Mouse (Mus musculus): ENCODE results near the gene Gm11060. TPM values are rescaled to one million over a fixed set of nuclear protein-coding genes. Genes with fewer than 3 reads are reported as not detected.
A peak's percentile ranks its signal among the peaks of the same experiment; 100 is the strongest.

Gene Gm11060
- polyA plus RNA-seq, 1 experiment from 2014 or later, result not detected

- H3K27ac ChIP-seq, result no peak overlapping the region
- no peak for DNase-seq (ENCODE audit: low spot score)
- no peaks in the 10 kb centered on the region for H3K4me1 ChIP-seq (replicated peaks)
- no peaks in the 10 kb centered on the region for H3K9me3 ChIP-seq
- WGBS, result 79% methylated on average over 3 of the region's 3 CpGs
- no peak overlapping the region for H3K4me3 ChIP-seq
- H3K36me3 ChIP-seq, result no peaks in the 10 kb centered on the region
- no peaks in the 10 kb centered on the region for H3K27me3 ChIP-seq (ENCODE audit: insufficient read depth, poor library complexity, severe bottlenecking)
Measured at GRCm38 (mm10) chr2:105088005-105088404, 3.8 kb upstream of the Gm11060 start.

GRCm38 (mm10) chr2:105089083-105089482, 2.7 kb upstream of the Gm11060 start:
- no peak for DNase-seq (ENCODE audit: low spot score)
- Histone ChIP-seq H3K36me3 (no peaks in the 10 kb centered on the region), H3K27ac (no peak overlapping the region), H3K4me1 (replicated peaks) (no peaks in the 10 kb centered on the region), H3K27me3 (ENCODE audit: insufficient read depth, poor library complexity, severe bottlenecking) (no peaks in the 10 kb centered on the region), H3K9me3 (no peaks in the 10 kb centered on the region), H3K4me3 (no peak overlapping the region)
- 82% methylated on average over 4 of the region's 4 CpGs for WGBS

GRCm38 (mm10) chr2:105089581-105090508, 2.0 kb upstream of the Gm11060 start:
- Histone ChIP-seq H3K4me1 (replicated peaks) (no peaks in the 10 kb centered on the region), H3K27me3 (ENCODE audit: insufficient read depth, poor library complexity, severe bottlenecking) (no peaks in the 10 kb centered on the region), H3K36me3 (no peaks in the 10 kb centered on the region), H3K27ac (no peak overlapping the region), H3K9me3 (no peaks in the 10 kb centered on the region), H3K4me3 (no peak overlapping the region)
- WGBS, result 78% methylated on average over 7 of the region's 7 CpGs
- no peak for DNase-seq (ENCODE audit: low spot score)

- DNase-seq (ENCODE audit: low spot score), result no peak
- Histone ChIP-seq H3K36me3 (no peaks in the 10 kb centered on the region), H3K9me3 (no peaks in the 10 kb centered on the region), H3K27ac (no peak overlapping the region), H3K4me3 (no peak overlapping the region), H3K27me3 (ENCODE audit: insufficient read depth, poor library complexity, severe bottlenecking) (no peaks in the 10 kb centered on the region), H3K4me1 (replicated peaks) (no peaks in the 10 kb centered on the region)
- WGBS, result 86% methylated on average over 5 of the region's 5 CpGs
Measured at GRCm38 (mm10) chr2:105090991-105091390, 827 bp upstream of the Gm11060 start.

- Histone ChIP-seq H3K27ac (no peak overlapping the region), H3K36me3 (no peaks in the 10 kb centered on the region), H3K4me3 (no peak overlapping the region), H3K4me1 (replicated peaks) (no peaks in the 10 kb centered on the region), H3K27me3 (ENCODE audit: insufficient read depth, poor library complexity, severe bottlenecking) (no peaks in the 10 kb centered on the region), H3K9me3 (no peaks in the 10 kb centered on the region)
- 88% methylated on average over 22 of the region's 22 CpGs for WGBS
- no peak for DNase-seq (ENCODE audit: low spot score)
Measured at GRCm38 (mm10) chr2:105097294-105097953, 5.6 kb downstream of the Gm11060 start.

- Histone ChIP-seq H3K4me1 (replicated peaks) (no peaks in the 10 kb centered on the region), H3K27me3 (ENCODE audit: insufficient read depth, poor library complexity, severe bottlenecking) (no peaks in the 10 kb centered on the region), H3K9me3 (no peaks in the 10 kb centered on the region), H3K4me3 (no peak overlapping the region), H3K27ac (no peak overlapping the region), H3K36me3 (no peaks in the 10 kb centered on the region)
- 90% methylated on average over 7 of the region's 7 CpGs for WGBS
- DNase-seq (ENCODE audit: low spot score), result no peak
Measured at GRCm38 (mm10) chr2:105099410-105099809, 7.6 kb downstream of the Gm11060 start.

- H3K27me3 ChIP-seq (ENCODE audit: insufficient read depth, poor library complexity, severe bottlenecking), result no peaks in the 10 kb centered on the region
- no peak overlapping the region for H3K4me3 ChIP-seq
- no peaks in the 10 kb centered on the region for H3K36me3 ChIP-seq
- no peaks in the 10 kb centered on the region for H3K4me1 ChIP-seq (replicated peaks)
- no peak overlapping the region for H3K27ac ChIP-seq
- DNase-seq (ENCODE audit: low spot score), result no peak
- 82% methylated on average over 7 of the region's 7 CpGs for WGBS
- no peaks in the 10 kb centered on the region for H3K9me3 ChIP-seq
Measured at GRCm38 (mm10) chr2:105100541-105100940, 8.7 kb downstream of the Gm11060 start.

- Histone ChIP-seq H3K9me3 (no peaks in the 10 kb centered on the region), H3K36me3 (no peaks in the 10 kb centered on the region), H3K27me3 (ENCODE audit: insufficient read depth, poor library complexity, severe bottlenecking) (peaks cover 36% of the 10 kb centered on the region), H3K27ac (no peak overlapping the region), H3K4me1 (replicated peaks) (peaks cover 14% of the 10 kb centered on the region; the same call in 1 of the 2 replicates), H3K4me3 (no peak overlapping the region)
- DNase-seq (ENCODE audit: low spot score), result peak; percentile 67
- WGBS, result 13% methylated on average over 6 of the region's 6 CpGs
Measured at GRCm38 (mm10) chr2:105108703-105109158, 16.9 kb downstream of the Gm11060 start.

- H3K4me3 ChIP-seq, result no peak overlapping the region
- H3K27ac ChIP-seq, result no peak overlapping the region
- peaks cover 11% of the 10 kb centered on the region; the same call in 1 of the 2 replicates for H3K4me1 ChIP-seq (replicated peaks)
- H3K27me3 ChIP-seq (ENCODE audit: insufficient read depth, poor library complexity, severe bottlenecking), result peaks cover 86% of the 10 kb centered on the region
- DNase-seq (ENCODE audit: low spot score), result no peak
- 15% methylated on average over 9 of the region's 9 CpGs for WGBS
- H3K36me3 ChIP-seq, result no peaks in the 10 kb centered on the region
- no peaks in the 10 kb centered on the region for H3K9me3 ChIP-seq
Measured at GRCm38 (mm10) chr2:105114074-105114473, 22.3 kb downstream of the Gm11060 start.

- no peak overlapping the region for H3K27ac ChIP-seq
- 76% methylated on average over 8 of the region's 8 CpGs for WGBS
- no peaks in the 10 kb centered on the region for H3K36me3 ChIP-seq
- no peaks in the 10 kb centered on the region for H3K9me3 ChIP-seq
- peaks cover 97% of the 10 kb centered on the region for H3K27me3 ChIP-seq (ENCODE audit: insufficient read depth, poor library complexity, severe bottlenecking)
- H3K4me3 ChIP-seq, result no peak overlapping the region
- H3K4me1 ChIP-seq (replicated peaks), result peaks cover 8% of the 10 kb centered on the region
- DNase-seq (ENCODE audit: low spot score), result no peak
Measured at GRCm38 (mm10) chr2:105117669-105118068, 25.9 kb downstream of the Gm11060 start.

- peak; percentile 43 for DNase-seq (ENCODE audit: low spot score)
- Histone ChIP-seq H3K9me3 (no peaks in the 10 kb centered on the region), H3K4me3 (no peak overlapping the region), H3K4me1 (replicated peaks) (peaks cover 18% of the 10 kb centered on the region), H3K36me3 (no peaks in the 10 kb centered on the region), H3K27me3 (ENCODE audit: insufficient read depth, poor library complexity, severe bottlenecking) (peaks cover 100% of the 10 kb centered on the region), H3K27ac (no peak overlapping the region)
- WGBS, result 2% methylated on average over 8 of the region's 8 CpGs
Measured at GRCm38 (mm10) chr2:105122216-105122615, 30.4 kb downstream of the Gm11060 start.

GRCm38 (mm10) chr2:105122886-105123285, 31.1 kb downstream of the Gm11060 start:
- H3K9me3 ChIP-seq, result no peaks in the 10 kb centered on the region
- H3K4me1 ChIP-seq (replicated peaks), result peaks cover 25% of the 10 kb centered on the region
- peaks cover 100% of the 10 kb centered on the region for H3K27me3 ChIP-seq (ENCODE audit: insufficient read depth, poor library complexity, severe bottlenecking)
- peak overlapping the region; percentile 14; the same call in 1 of the 2 replicates for H3K4me3 ChIP-seq
- DNase-seq (ENCODE audit: low spot score), result peak; percentile 68
- H3K27ac ChIP-seq, result no peak overlapping the region
- under 1% methylated on average over 27 of the region's 27 CpGs for WGBS
- no peaks in the 10 kb centered on the region for H3K36me3 ChIP-seq

- 2% methylated on average over 8 of the region's 8 CpGs for WGBS
- no peaks in the 10 kb centered on the region for H3K9me3 ChIP-seq
- peaks cover 25% of the 10 kb centered on the region for H3K4me1 ChIP-seq (replicated peaks)
- H3K27me3 ChIP-seq (ENCODE audit: insufficient read depth, poor library complexity, severe bottlenecking), result peaks cover 100% of the 10 kb centered on the region
- H3K36me3 ChIP-seq, result no peaks in the 10 kb centered on the region
- no peak overlapping the region for H3K27ac ChIP-seq
- H3K4me3 ChIP-seq, result no peak overlapping the region
- DNase-seq (ENCODE audit: low spot score), result no peak
Measured at GRCm38 (mm10) chr2:105123431-105123830, 31.6 kb downstream of the Gm11060 start.

Measured in hindbrain, embryonic 10.5 days (tissue).